Mouse (Mus musculus) forebrain, embryonic 14.5 days (tissue): ENCODE measurements around the gene Hbb-bt. TPM values are rescaled to one million over a fixed set of nuclear protein-coding genes. Genes with fewer than 3 reads are reported as not detected.
"Not testable (repeated sequence)": the region's sequence is repeated elsewhere in the genome, so short reads cannot be mapped to it uniquely, and the experiment has no call there.

Experiments used
- ATAC-seq: fragments of 200-750 bp; cut with Nextera tagmentation; 2 replicates; pipeline ENCODE4 v1.8.0; 2017; ENCODE audit warnings: mild to moderate bottlenecking, moderate library complexity
- DNase-seq: peaks from one replicate; pipeline ENCODE4 v3.0.0-alpha.2; 2015; ENCODE audit warnings: low spot score
- H3K27ac ChIP-seq: fragments of 300-500 bp; sonication (generic); 2 replicates; pipeline ENCODE4 v1.5.1; 2014; ENCODE audit warnings: low read depth, mild to moderate bottlenecking, control low read depth, low read length, moderate library complexity
- H3K27me3 ChIP-seq: fragments of 300-500 bp; sonication (generic); replicated peaks from 2 replicates; pipeline ENCODE4 v1.6.1; 2014; ENCODE audit warnings: low read length, control low read depth, mixed read lengths; ENCODE audit not compliant: control insufficient read depth, insufficient read depth
- H3K36me3 ChIP-seq: fragments of 300-500 bp; sonication (generic); 2 replicates; pipeline ENCODE4 v1.6.1; 2014; ENCODE audit warnings: low read length, control low read depth; ENCODE audit not compliant: control insufficient read depth, insufficient read depth
- H3K4me1 ChIP-seq: fragments of 300-500 bp; sonication (generic); 2 replicates; pipeline ENCODE4 v1.6.1; 2014; ENCODE audit warnings: antibody characterized with exemption, low read length, control low read depth; ENCODE audit not compliant: control insufficient read depth, insufficient read depth
- H3K4me2 ChIP-seq: fragments of 300-500 bp; sonication (generic); 2 replicates; pipeline ENCODE4 v1.6.1; 2014; ENCODE audit warnings: mild to moderate bottlenecking, control low read depth, low read length
- H3K4me3 ChIP-seq: fragments of 300-500 bp; sonication (generic); 2 replicates; pipeline ENCODE4 v1.5.1; 2014; ENCODE audit warnings: low read depth, low read length, control low read depth
- H3K9ac ChIP-seq: fragments of 300-500 bp; sonication (generic); 2 replicates; pipeline ENCODE4 v1.6.1; 2014; ENCODE audit warnings: mild to moderate bottlenecking, low read length, control low read depth, moderate library complexity
- H3K9me3 ChIP-seq: fragments of 300-500 bp; sonication (generic); replicated peaks from 2 replicates; pipeline ENCODE4 v1.6.1; 2016; ENCODE audit warnings: low read length, control low read depth, mixed read lengths; ENCODE audit not compliant: control insufficient read depth
- WGBS: fragments of 180-500 bp; shearing (Covaris S2); extraction: QIAGEN DNeasy Blood & Tissue Kit; methylation state at CpG from one replicate; pipeline ENCODE4 v1.1.7; 2014; 5-methylcytosine and 5-hydroxymethylcytosine counted together
- polyA plus RNA-seq: library from polyadenylated mRNA; unstranded; fragments of >200 nt; fragmentation: Nextera tagmentation; extraction: Ambion mirVana; gene quantifications from 2 replicates; pipeline ENCODE4 v1.2.1, GENCODE M21; 2014

Gene Hbb-bt
- polyA plus RNA-seq, 1 experiment from 2014 or later: 1,580 TPM

GRCm38 (mm10) chr7:103827808-103828207 lies 14.0 kb upstream of the Hbb-bt start, which contains the start of gene Hbb-bs:
Gene Hbb-bs, minus strand, starts transcription at chr7:103828096.
- no peak within 1 kb of the TSS for H3K4me2 ChIP-seq
- H3K27me3 ChIP-seq: no peaks in the 10 kb centered on the region
- H3K27ac ChIP-seq: no peak within 1 kb of the TSS
- no peaks in the 10 kb centered on the region for H3K36me3 ChIP-seq
- no peaks in the 10 kb centered on the region for H3K9me3 ChIP-seq
- ATAC-seq (no peak), DNase-seq (no peak)
- no peaks in the 10 kb centered on the region for H3K4me1 ChIP-seq
- no peak within 1 kb of the TSS for H3K9ac ChIP-seq
- 86% methylated on average over 4 of the region's 4 CpGs for WGBS
- H3K4me3 ChIP-seq: no peak within 1 kb of the TSS

DNA sequence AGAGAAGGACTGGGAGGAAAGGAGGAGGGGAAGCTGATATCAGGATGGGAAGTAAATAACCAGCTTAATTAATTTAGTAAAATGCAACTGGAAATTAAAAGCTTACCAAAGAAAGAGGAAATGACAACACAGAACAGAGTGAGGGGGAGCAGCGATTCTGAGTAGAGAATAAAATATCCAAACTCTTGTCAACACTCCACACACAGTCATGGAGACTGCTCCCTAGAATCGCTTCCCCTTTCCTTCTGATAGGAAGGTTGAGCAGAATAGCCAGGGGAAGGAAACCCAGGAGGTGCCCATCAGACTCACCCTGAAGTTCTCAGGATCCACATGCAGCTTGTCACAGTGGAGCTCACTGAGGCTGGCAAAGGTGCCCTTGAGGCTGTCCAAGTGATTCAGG lies 13.3 kb upstream of the Hbb-bt start:
- H3K9me3 ChIP-seq, H3K4me1 ChIP-seq, H3K36me3 ChIP-seq, DNase-seq, H3K4me2 ChIP-seq, H3K9ac ChIP-seq, H3K27ac ChIP-seq, ATAC-seq, H3K27me3 ChIP-seq, H3K4me3 ChIP-seq: not testable (repeated sequence)
- WGBS: no CpG with 5 or more reads among the region's 2 CpGs

DNA sequence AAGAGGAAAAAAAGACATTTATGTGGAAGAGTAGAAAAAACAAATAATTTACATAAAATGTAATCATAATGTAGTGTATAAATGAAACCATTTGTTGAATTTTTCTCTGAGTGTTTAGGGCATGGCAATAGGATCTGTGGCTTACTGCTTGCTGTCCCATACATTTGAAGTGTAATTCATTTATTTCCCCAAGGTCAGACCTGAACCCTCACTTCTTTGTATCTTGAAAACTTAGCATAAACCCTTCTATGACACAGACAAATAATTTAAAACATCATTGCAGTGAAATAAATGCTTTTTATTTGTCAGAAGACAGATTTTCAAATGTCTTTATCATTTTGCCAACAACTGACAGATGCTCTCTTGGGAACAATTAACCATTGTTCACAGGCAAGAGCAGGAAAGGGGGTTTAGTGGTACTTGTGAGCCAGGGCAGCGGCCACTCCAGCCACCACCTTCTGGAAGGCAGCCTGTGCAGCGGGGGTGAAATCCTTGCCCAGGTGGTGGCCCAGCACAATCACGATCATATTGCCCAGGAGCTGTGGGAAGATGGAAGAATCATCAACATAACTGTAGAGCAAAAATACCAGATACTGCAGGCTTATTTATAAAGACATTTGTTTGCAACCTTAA lies 12.6 kb upstream of the Hbb-bt start:
- no peak overlapping the region for H3K9ac ChIP-seq
- H3K27me3 ChIP-seq: no peaks in the 10 kb centered on the region
- DNase-seq (no peak), ATAC-seq (no peak)
- no peaks in the 10 kb centered on the region for H3K9me3 ChIP-seq
- no peak overlapping the region for H3K27ac ChIP-seq
- no peak overlapping the region for H3K4me3 ChIP-seq
- WGBS: 71% methylated on average over 3 of the region's 3 CpGs
- no peaks in the 10 kb centered on the region for H3K4me1 ChIP-seq
- H3K36me3 ChIP-seq: no peaks in the 10 kb centered on the region
- no peak overlapping the region for H3K4me2 ChIP-seq

DNA sequence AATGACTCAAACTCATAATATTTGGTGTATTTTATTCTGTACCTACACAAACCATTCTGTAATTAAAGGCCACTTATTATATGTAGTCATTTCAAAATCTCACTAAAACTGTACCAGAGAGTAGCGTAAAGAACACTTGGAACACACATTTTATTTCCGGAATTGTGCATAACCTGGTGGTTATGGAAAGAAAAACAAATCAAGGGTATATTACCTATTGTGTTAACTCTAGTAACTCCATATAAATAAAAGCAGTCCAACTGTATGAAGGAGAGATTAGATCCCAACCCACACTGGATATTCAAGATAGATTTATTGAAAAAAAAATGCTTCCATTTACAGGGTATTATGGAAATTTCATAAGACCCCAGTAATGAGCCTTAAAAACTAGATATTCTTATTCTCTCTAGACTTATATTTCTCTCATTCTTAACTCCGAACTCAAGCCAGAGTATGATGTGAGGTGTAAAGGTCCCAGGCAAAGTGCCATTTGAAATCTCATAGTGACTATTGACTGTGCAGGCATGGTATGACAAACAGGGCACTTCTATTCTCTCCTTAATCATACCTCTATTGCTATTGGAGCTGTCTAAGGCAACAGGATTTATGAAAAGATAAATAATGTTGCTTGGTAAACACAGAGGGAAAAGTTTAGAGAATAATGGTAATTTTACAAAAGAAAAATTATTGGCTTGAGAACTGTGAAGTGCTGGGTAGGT lies 11.9 kb upstream of the Hbb-bt start:
- H3K4me1 ChIP-seq: no peaks in the 10 kb centered on the region
- no peaks in the 10 kb centered on the region for H3K9me3 ChIP-seq
- no peak overlapping the region for H3K27ac ChIP-seq
- H3K27me3 ChIP-seq: no peaks in the 10 kb centered on the region
- 89% methylated on average over 3 of the region's 3 CpGs for WGBS
- H3K4me2 ChIP-seq: no peak overlapping the region
- H3K36me3 ChIP-seq: no peaks in the 10 kb centered on the region
- no peak overlapping the region for H3K4me3 ChIP-seq
- DNase-seq (no peak), ATAC-seq (no peak)
- H3K9ac ChIP-seq: no peak overlapping the region

- ATAC-seq (no peak), DNase-seq (no peak)
- Histone ChIP-seq H3K9me3 (no peaks in the 10 kb centered on the region), H3K27ac (no peak overlapping the region), H3K27me3 (no peaks in the 10 kb centered on the region), H3K9ac (no peak overlapping the region), H3K36me3 (no peaks in the 10 kb centered on the region), H3K4me2 (no peak overlapping the region), H3K4me1 (no peaks in the 10 kb centered on the region), H3K4me3 (no peak overlapping the region)
- WGBS: 81% methylated on average over 2 of the region's 2 CpGs
Measured at GRCm38 (mm10) chr7:103824597-103824996, 10.8 kb upstream of the Hbb-bt start.

DNA sequence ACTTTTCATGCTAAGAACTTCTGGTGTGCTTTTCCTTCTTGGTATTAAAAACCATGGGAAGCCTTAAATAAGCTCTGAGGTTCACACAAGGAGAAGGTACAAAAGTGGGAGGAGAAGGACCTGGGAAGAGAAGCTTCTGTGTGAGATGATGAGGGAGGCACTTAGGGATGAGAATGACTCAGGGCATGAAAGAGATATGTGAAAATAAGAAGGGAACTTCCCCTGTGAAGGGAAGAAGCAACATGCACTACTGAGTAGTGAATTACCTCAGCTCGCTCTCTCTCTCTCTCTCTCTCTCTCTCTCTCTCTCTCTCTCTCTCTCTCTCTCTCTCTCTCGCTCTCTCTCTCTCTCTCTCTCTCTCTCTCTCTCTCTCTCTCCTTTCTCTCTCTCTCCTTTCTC lies 1.3 kb upstream of the Hbb-bt start:
- not testable (repeated sequence) for H3K27me3 ChIP-seq, H3K9ac ChIP-seq, H3K9me3 ChIP-seq, ATAC-seq, H3K4me1 ChIP-seq, H3K36me3 ChIP-seq, H3K4me3 ChIP-seq, DNase-seq, H3K4me2 ChIP-seq, H3K27ac ChIP-seq
- WGBS: 71% methylated on average over 1 of the region's 2 CpGs

DNA sequence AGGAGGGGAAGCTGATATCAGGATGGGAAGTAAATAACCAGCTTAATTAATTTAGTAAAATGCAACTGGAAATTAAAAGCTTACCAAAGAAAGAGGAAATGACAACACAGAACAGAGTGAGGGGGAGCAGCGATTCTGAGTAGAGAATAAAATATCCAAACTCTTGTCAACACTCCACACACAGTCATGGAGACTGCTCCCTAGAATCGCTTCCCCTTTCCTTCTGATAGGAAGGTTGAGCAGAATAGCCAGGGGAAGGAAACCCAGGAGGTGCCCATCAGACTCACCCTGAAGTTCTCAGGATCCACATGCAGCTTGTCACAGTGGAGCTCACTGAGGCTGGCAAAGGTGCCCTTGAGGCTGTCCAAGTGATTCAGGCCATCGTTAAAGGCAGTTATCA lies 644 bp downstream of the Hbb-bt start:
- ATAC-seq, H3K9me3 ChIP-seq, H3K27me3 ChIP-seq, H3K4me2 ChIP-seq, H3K4me1 ChIP-seq, H3K4me3 ChIP-seq, H3K36me3 ChIP-seq, H3K9ac ChIP-seq, DNase-seq, H3K27ac ChIP-seq: not testable (repeated sequence)
- WGBS: no CpG with 5 or more reads among the region's 3 CpGs

DNA sequence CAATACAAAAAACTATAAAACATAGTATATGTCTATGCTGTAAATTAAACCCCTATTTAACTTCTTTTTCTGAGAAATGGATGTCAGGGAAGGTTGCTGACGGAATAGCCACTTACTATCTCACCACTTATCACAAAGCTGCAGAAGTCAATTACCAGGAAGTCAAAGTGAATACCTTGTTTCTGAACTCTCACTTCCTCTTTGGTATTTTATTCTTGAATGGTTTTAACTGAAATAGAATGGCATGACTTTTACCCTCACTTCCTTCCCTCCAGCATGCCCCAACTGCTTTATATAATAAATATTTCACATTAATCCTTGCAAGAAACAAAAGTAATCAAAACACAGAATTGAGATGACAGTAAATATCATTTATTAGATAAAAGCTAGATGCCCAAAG lies 1.6 kb downstream of the Hbb-bt start:
- Histone ChIP-seq H3K4me1 (no peaks in the 10 kb centered on the region), H3K4me3 (no peak overlapping the region), H3K27ac (no peak overlapping the region), H3K4me2 (no peak overlapping the region), H3K27me3 (no peaks in the 10 kb centered on the region), H3K9ac (no peak overlapping the region), H3K9me3 (no peaks in the 10 kb centered on the region), H3K36me3 (no peaks in the 10 kb centered on the region)
- WGBS: 78% methylated on average over 1 of the region's 1 CpGs
- no peak for DNase-seq
- ATAC-seq: no peak

DNA sequence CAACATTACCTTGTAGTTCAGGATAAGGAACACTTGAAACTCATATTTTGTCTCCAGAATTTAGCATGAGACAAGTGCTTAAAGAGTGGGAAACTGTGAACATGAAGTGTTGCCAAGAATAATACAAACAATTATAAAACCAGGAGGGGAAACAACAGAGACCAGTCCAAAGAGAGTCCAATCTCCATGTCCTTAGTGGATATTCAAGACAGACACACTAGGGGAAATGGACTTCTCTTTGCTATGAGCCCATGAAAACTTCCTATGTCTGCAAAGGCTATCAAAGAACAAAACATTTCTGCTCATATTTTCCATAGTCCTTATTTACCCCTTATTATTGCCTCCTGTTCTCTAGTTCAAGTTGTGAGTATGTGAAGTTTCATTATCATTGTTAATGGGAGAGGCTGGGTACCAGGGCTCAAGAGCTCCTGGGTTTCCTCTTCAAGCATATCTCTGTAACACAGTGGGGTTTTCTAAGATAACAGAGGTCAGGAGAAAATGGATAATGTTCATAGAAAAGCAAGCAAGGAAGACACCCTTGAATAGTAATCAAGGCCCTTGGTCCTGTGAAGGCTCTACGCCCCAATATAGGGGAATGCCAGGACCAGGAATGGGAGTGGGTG lies 2.5 kb downstream of the Hbb-bt start:
- no peak overlapping the region for H3K27ac ChIP-seq
- H3K36me3 ChIP-seq: no peaks in the 10 kb centered on the region
- H3K4me2 ChIP-seq: no peak overlapping the region
- H3K4me1 ChIP-seq: no peaks in the 10 kb centered on the region
- no peak overlapping the region for H3K9ac ChIP-seq
- 95% methylated on average over 1 of the region's 1 CpGs for WGBS
- H3K27me3 ChIP-seq: no peaks in the 10 kb centered on the region
- no peak overlapping the region for H3K4me3 ChIP-seq
- DNase-seq (no peak), ATAC-seq (no peak)
- H3K9me3 ChIP-seq: no peaks in the 10 kb centered on the region
